Mouse (Mus musculus): ENCODE results near the gene Sec11a. TPM values are rescaled to one million over a fixed set of nuclear protein-coding genes. Genes with fewer than 3 reads are reported as not detected.

Sec11a gene
- polyA plus RNA-seq, 1 experiment from 2014 or later: 82.0 TPM

GRCm38 (mm10) chr7:80865521-80865920 is 82.1 kb downstream of the Sec11a start:
- Histone ChIP-seq H3K9ac (replicated peaks) (no peak overlapping the region), H3K27ac (ENCODE audit: low read depth) (peak overlapping the region; percentile 77), H3K4me1 (ENCODE audit: insufficient read depth) (peaks cover 28% of the 10 kb centered on the region), H3K4me2 (ENCODE audit: low read depth, low read length) (peak overlapping the region; percentile 4; the same call in 1 of the 2 replicates), H3K9me3 (ENCODE audit: low read length) (no peaks in the 10 kb centered on the region), H3K27me3 (ENCODE audit: insufficient read depth, low read length) (no peaks in the 10 kb centered on the region), H3K36me3 (replicated peaks; ENCODE audit: insufficient read depth, low read length) (peaks cover 6% of the 10 kb centered on the region), H3K4me3 (ENCODE audit: low read depth, low read length) (no peak overlapping the region)
- ATAC-seq (no peak), DNase-seq (no peak)
- 58% methylated on average over 7 of the region's 7 CpGs for WGBS (ENCODE audit: insufficient replicate concordance)
- TF ChIP-seq EP300 (IDR thresholded peaks at IDR 0.05; ENCODE audit: low read depth) (no peak), CTCF (IDR thresholded peaks at IDR 0.05; ENCODE audit: low read depth) (no peak)

DNA sequence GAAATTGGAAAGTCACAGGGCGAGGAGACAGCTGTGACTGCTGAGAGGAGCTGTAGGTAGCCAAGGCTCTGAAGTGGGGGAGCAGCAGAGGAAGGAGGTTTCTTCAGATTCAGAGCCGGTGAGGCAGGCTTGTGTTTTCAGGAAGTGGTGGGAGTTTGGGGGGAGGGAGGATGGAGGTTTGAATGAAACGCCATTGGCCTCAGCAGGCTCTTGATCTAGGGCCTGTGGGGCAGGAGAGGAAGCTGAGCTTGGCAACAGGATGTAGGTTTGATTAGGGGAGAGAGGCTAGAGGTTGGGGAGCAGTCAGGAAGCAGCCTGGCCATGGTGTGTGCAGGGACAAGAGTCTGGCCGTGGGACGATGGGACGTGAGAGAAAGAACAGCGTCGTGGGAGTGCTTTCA is 82.7 kb downstream of the Sec11a start:
- no peak for TF ChIP-seq EP300 (IDR thresholded peaks at IDR 0.05; ENCODE audit: low read depth)
- no peak for TF ChIP-seq CTCF (IDR thresholded peaks at IDR 0.05; ENCODE audit: low read depth)
- no peaks in the 10 kb centered on the region for H3K9me3 ChIP-seq (ENCODE audit: low read length)
- peaks cover 6% of the 10 kb centered on the region for H3K36me3 ChIP-seq (replicated peaks; ENCODE audit: insufficient read depth, low read length)
- WGBS (ENCODE audit: insufficient replicate concordance): 35% methylated on average over 8 of the region's 8 CpGs
- H3K9ac ChIP-seq (replicated peaks): no peak overlapping the region
- ATAC-seq (0 out of 2 replicates have a peak, but pooled peaks have one; percentile 5), DNase-seq (peak; percentile 57)
- H3K4me2 ChIP-seq (ENCODE audit: low read depth, low read length): peak overlapping the region; percentile 4; the same call in 1 of the 2 replicates
- no peak overlapping the region for H3K4me3 ChIP-seq (ENCODE audit: low read depth, low read length)
- H3K27me3 ChIP-seq (ENCODE audit: insufficient read depth, low read length): no peaks in the 10 kb centered on the region
- peak overlapping the region; percentile 77 for H3K27ac ChIP-seq (ENCODE audit: low read depth)
- H3K4me1 ChIP-seq (ENCODE audit: insufficient read depth): peaks cover 31% of the 10 kb centered on the region

- peaks cover 6% of the 10 kb centered on the region for H3K36me3 ChIP-seq (replicated peaks; ENCODE audit: insufficient read depth, low read length)
- ATAC-seq (no peak), DNase-seq (no peak)
- no peak for TF ChIP-seq CTCF (IDR thresholded peaks at IDR 0.05; ENCODE audit: low read depth)
- no peak overlapping the region for H3K4me3 ChIP-seq (ENCODE audit: low read depth, low read length)
- H3K9me3 ChIP-seq (ENCODE audit: low read length): no peaks in the 10 kb centered on the region
- peak overlapping the region; percentile 77 for H3K27ac ChIP-seq (ENCODE audit: low read depth)
- no peak overlapping the region for H3K4me2 ChIP-seq (ENCODE audit: low read depth, low read length)
- 45% methylated on average over 1 of the region's 1 CpGs for WGBS (ENCODE audit: insufficient replicate concordance)
- peaks cover 31% of the 10 kb centered on the region for H3K4me1 ChIP-seq (ENCODE audit: insufficient read depth)
- H3K9ac ChIP-seq (replicated peaks): no peak overlapping the region
- no peaks in the 10 kb centered on the region for H3K27me3 ChIP-seq (ENCODE audit: insufficient read depth, low read length)
Observed at GRCm38 (mm10) chr7:80864151-80864550, 83.4 kb downstream of the Sec11a start.

DNA sequence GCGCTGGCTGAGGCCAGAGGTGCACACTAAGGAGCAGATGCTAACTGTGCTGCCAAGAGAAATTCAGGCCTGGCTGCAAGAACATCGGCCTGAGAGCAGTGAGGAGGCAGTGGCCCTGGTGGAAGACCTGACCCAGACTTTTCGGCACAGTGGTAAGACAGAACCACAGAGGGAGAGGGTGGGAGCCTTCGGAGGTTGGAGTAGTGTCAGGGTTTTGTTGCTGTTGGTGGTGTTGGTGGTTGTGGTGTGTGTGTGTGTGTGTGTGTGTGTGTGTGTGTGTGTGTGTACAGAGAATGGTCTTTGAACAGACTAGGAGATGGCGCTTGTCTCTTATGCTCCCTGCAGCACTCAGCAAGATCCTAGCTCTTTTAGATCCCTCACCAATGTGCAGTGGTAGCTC is 84.1 kb downstream of the Sec11a start:
- Histone ChIP-seq H3K4me3 (ENCODE audit: low read depth, low read length) (no peak overlapping the region), H3K27ac (ENCODE audit: low read depth) (peak overlapping the region; percentile 77), H3K9ac (replicated peaks) (no peak overlapping the region), H3K4me2 (ENCODE audit: low read depth, low read length) (no peak overlapping the region), H3K36me3 (replicated peaks; ENCODE audit: insufficient read depth, low read length) (peaks cover 3% of the 10 kb centered on the region; the same call in 1 of the 2 replicates), H3K27me3 (ENCODE audit: insufficient read depth, low read length) (no peaks in the 10 kb centered on the region), H3K4me1 (ENCODE audit: insufficient read depth) (peaks cover 31% of the 10 kb centered on the region), H3K9me3 (ENCODE audit: low read length) (no peaks in the 10 kb centered on the region)
- ATAC-seq (no peak), DNase-seq (no peak)
- TF ChIP-seq EP300 (IDR thresholded peaks at IDR 0.05; ENCODE audit: low read depth) (no peak), CTCF (IDR thresholded peaks at IDR 0.05; ENCODE audit: low read depth) (no peak)
- WGBS (ENCODE audit: insufficient replicate concordance): 66% methylated on average over 5 of the region's 5 CpGs

DNA sequence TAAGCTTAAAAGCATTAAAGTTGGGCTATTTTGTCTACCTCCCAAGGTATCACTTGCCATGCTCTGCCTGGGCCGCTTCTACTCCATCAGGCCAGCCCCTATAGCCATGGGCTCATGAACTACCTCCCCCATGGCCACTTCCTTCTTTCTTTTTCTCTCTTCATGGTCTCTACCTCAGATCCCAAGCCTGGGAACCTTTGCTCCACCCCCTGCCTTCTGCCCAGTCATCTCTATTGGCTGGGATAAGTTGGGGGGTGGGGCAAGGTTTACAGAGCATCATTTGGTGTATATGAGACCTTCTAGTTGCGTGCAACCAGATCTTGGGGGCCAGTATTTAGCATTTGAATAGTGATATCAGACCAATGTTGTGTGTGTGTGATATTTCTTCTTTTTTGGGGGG is 85.1 kb downstream of the Sec11a start:
- peaks cover 31% of the 10 kb centered on the region for H3K4me1 ChIP-seq (ENCODE audit: insufficient read depth)
- H3K4me2 ChIP-seq (ENCODE audit: low read depth, low read length): no peak overlapping the region
- H3K9me3 ChIP-seq (ENCODE audit: low read length): no peaks in the 10 kb centered on the region
- ATAC-seq (no peak), DNase-seq (peak; percentile 33)
- no peak overlapping the region for H3K4me3 ChIP-seq (ENCODE audit: low read depth, low read length)
- H3K27me3 ChIP-seq (ENCODE audit: insufficient read depth, low read length): no peaks in the 10 kb centered on the region
- TF ChIP-seq EP300 (IDR thresholded peaks at IDR 0.05; ENCODE audit: low read depth): no peak
- 69% methylated on average over 2 of the region's 2 CpGs for WGBS (ENCODE audit: insufficient replicate concordance)
- H3K9ac ChIP-seq (replicated peaks): no peak overlapping the region
- no peak overlapping the region for H3K27ac ChIP-seq (ENCODE audit: low read depth)
- no peaks in the 10 kb centered on the region for H3K36me3 ChIP-seq (replicated peaks; ENCODE audit: insufficient read depth, low read length)

DNA sequence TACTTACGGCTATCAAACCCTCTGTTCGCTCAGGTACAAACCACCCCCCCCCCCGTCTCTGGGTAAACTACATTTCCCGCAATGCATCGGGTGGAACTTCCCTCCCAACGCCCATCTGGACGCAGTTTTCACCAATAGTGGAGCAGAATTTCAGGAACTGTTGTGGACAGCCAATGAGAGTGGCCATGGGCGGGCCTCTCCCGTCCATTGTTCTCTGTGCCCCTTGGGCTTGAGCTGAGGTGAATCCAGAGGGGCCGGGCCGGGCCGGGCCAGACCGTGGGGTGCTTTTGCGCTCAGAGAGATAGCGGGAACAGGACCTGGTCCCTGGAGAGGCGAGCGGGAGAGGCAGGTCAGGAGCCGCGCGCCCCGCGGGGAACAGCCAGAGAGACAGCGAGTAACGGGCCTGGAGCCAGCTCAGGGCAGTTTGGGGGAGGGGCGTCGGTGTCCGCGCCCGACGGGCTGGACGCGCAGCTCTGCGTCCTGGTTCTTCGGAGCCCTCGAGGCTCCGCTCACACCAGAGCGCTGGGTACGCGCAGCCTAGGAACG is 86.8 kb downstream of the Sec11a start, which contains the start of gene Zscan2:
Gene Zscan2 (plus strand): TSS at position 192 of the 546 bp plus-strand sequence.
- Histone ChIP-seq H3K4me3 (ENCODE audit: low read depth, low read length) (peak within 1 kb of the TSS; percentile 81), H3K4me1 (ENCODE audit: insufficient read depth) (peaks cover 24% of the 10 kb centered on the region), H3K27ac (ENCODE audit: low read depth) (peak within 1 kb of the TSS; percentile 80), H3K9ac (replicated peaks) (peak within 1 kb of the TSS; percentile 77), H3K4me2 (ENCODE audit: low read depth, low read length) (peak within 1 kb of the TSS; percentile 78), H3K36me3 (replicated peaks; ENCODE audit: insufficient read depth, low read length) (no peaks in the 10 kb centered on the region), H3K9me3 (ENCODE audit: low read length) (no peaks in the 10 kb centered on the region), H3K27me3 (ENCODE audit: insufficient read depth, low read length) (no peaks in the 10 kb centered on the region)
- WGBS (ENCODE audit: insufficient replicate concordance): under 1% methylated on average over 32 of the region's 40 CpGs
- TF ChIP-seq EP300 (IDR thresholded peaks at IDR 0.05; ENCODE audit: low read depth): no peak
- ATAC-seq: peak; percentile 97
- DNase-seq: peak; percentile 89
